Mouse (Mus musculus) intestine, postnatal 0 days (tissue): Measurements from ENCODE around the gene Zbtb34. TPM values are rescaled to one million over a fixed set of nuclear protein-coding genes. Genes with fewer than 3 reads are reported as not detected.
A peak's percentile ranks its signal among the peaks of the same experiment; 100 is the strongest.

ENCODE experiments used
- ATAC-seq: fragments of 200-750 bp; cut with Nextera tagmentation; 2 replicates; pipeline ENCODE4 v1.8.0; 2017; ENCODE audit warnings: mild to moderate bottlenecking, moderate TSS enrichment, moderate library complexity
- H3K27ac ChIP-seq: fragments of 300-500 bp; sonication (generic); 2 replicates; pipeline ENCODE4 v1.5.1; 2014; ENCODE audit warnings: mild to moderate bottlenecking, low read depth, low read length, moderate library complexity
- H3K27me3 ChIP-seq: fragments of 300-500 bp; sonication (generic); replicated peaks from 2 replicates; pipeline ENCODE4 v1.6.1; 2014; ENCODE audit warnings: low read length, mixed read lengths; ENCODE audit not compliant: control insufficient read depth, insufficient read depth
- H3K36me3 ChIP-seq: fragments of 300-500 bp; sonication (generic); 2 replicates; pipeline ENCODE4 v1.6.1; 2014; ENCODE audit warnings: mild to moderate bottlenecking, moderate library complexity; ENCODE audit not compliant: control insufficient read depth, insufficient read depth
- H3K4me1 ChIP-seq: fragments of 300-500 bp; sonication (generic); replicated peaks from 2 replicates; pipeline ENCODE4 v1.6.1; 2014; ENCODE audit warnings: antibody characterized with exemption, low read length, mixed read lengths; ENCODE audit not compliant: control insufficient read depth, insufficient read depth
- H3K4me2 ChIP-seq: fragments of 300-500 bp; sonication (generic); replicated peaks from 2 replicates; pipeline ENCODE4 v1.6.1; 2014; ENCODE audit warnings: low read depth, mild to moderate bottlenecking, moderate library complexity
- H3K4me3 ChIP-seq: fragments of 300-500 bp; sonication (generic); 2 replicates; pipeline ENCODE4 v1.5.1; 2014; ENCODE audit warnings: low read depth, low read length
- H3K9ac ChIP-seq: fragments of 300-500 bp; sonication (generic); 2 replicates; pipeline ENCODE4 v1.6.1; 2014; ENCODE audit warnings: mild to moderate bottlenecking, low read depth, low read length
- H3K9me3 ChIP-seq: fragments of 300-500 bp; sonication (generic); 2 replicates; pipeline ENCODE4 v1.6.1; 2016; ENCODE audit warnings: mixed run types; ENCODE audit not compliant: control insufficient read depth
- CTCF ChIP-seq: sonication (generic); IDR thresholded peaks from 2 replicates; pipeline ENCODE4 v1.5.1; 2016; ENCODE audit warnings: low read depth, mild to moderate bottlenecking, control low read depth, antibody characterized with exemption, moderate library complexity
- WGBS: fragments of 180-500 bp; shearing (Covaris S2); extraction: QIAGEN DNeasy Blood & Tissue Kit; methylation state at CpG from one replicate; pipeline ENCODE4 v1.1.7; 2014; 5-methylcytosine and 5-hydroxymethylcytosine counted together
- polyA plus RNA-seq: library from polyadenylated mRNA; unstranded; fragments of >200 nt; fragmentation: Nextera tagmentation; extraction: Ambion mirVana; gene quantifications from 2 replicates; pipeline ENCODE4 v1.2.1, GENCODE M21; 2015

Gene Zbtb34
- polyA plus RNA-seq, 1 experiment from 2014 or later, result 1.5 TPM

GRCm38 (mm10) chr2:33370777-33371647 is 60.1 kb downstream of the Zbtb34 start, which contains the start of gene Ralgps1:
TSS of gene Ralgps1 (minus strand) at chr2:33371486.
- no peak for TF ChIP-seq CTCF
- peak within 1 kb of the TSS; percentile 50 for H3K9ac ChIP-seq
- no peaks in the 10 kb centered on the region for H3K27me3 ChIP-seq
- WGBS, result under 1% methylated on average over 57 of the region's 74 CpGs
- peak within 1 kb of the TSS; percentile 93 for H3K27ac ChIP-seq
- ATAC-seq, result peak; percentile 93
- H3K36me3 ChIP-seq, result no peaks in the 10 kb centered on the region; the same call in 1 of the 2 replicates
- H3K4me2 ChIP-seq, result peak within 1 kb of the TSS; percentile 74
- H3K4me3 ChIP-seq, result peak within 1 kb of the TSS; percentile 58
- peaks cover 8% of the 10 kb centered on the region; the same call in 1 of the 2 replicates for H3K4me1 ChIP-seq
- no peaks in the 10 kb centered on the region for H3K9me3 ChIP-seq

GRCm38 (mm10) chr2:33370276-33370776 is 60.8 kb downstream of the Zbtb34 start:
- Histone ChIP-seq H3K9me3 (no peaks in the 10 kb centered on the region), H3K4me3 (peak overlapping the region; percentile 58), H3K4me1 (peaks cover 14% of the 10 kb centered on the region; the same call in 1 of the 2 replicates), H3K4me2 (peak overlapping the region; percentile 74), H3K27ac (peak overlapping the region; percentile 93), H3K27me3 (no peaks in the 10 kb centered on the region), H3K36me3 (no peaks in the 10 kb centered on the region; the same call in 1 of the 2 replicates), H3K9ac (0 out of 2 replicates have a peak overlapping the region, but pooled peaks have one; percentile 50)
- no peak for ATAC-seq
- TF ChIP-seq CTCF, result no peak
- WGBS, result 9% methylated on average over 15 of the region's 15 CpGs

- no peaks in the 10 kb centered on the region; the same call in 1 of the 2 replicates for H3K36me3 ChIP-seq
- H3K9me3 ChIP-seq, result no peaks in the 10 kb centered on the region
- H3K4me1 ChIP-seq, result peaks cover 17% of the 10 kb centered on the region; the same call in 1 of the 2 replicates
- 49% methylated on average over 3 of the region's 3 CpGs for WGBS
- H3K27me3 ChIP-seq, result no peaks in the 10 kb centered on the region
- H3K4me3 ChIP-seq, result no peak overlapping the region
- ATAC-seq, result no peak
- TF ChIP-seq CTCF, result no peak
- peak overlapping the region; percentile 41; the same call in 1 of the 2 replicates for H3K27ac ChIP-seq
- H3K4me2 ChIP-seq, result peak overlapping the region; percentile 74; the same call in 1 of the 2 replicates
- no peak overlapping the region for H3K9ac ChIP-seq
These were observed 61.7 kb downstream of the Zbtb34 start for GRCm38 (mm10) chr2:33369453-33369852.

GRCm38 (mm10) chr2:33368486-33368885 is 62.6 kb downstream of the Zbtb34 start:
- Histone ChIP-seq H3K4me2 (no peak overlapping the region), H3K9ac (no peak overlapping the region), H3K9me3 (no peaks in the 10 kb centered on the region), H3K36me3 (no peaks in the 10 kb centered on the region; the same call in none of the 2 replicates), H3K4me3 (no peak overlapping the region), H3K4me1 (peaks cover 17% of the 10 kb centered on the region; the same call in 1 of the 2 replicates), H3K27ac (no peak overlapping the region), H3K27me3 (no peaks in the 10 kb centered on the region)
- ATAC-seq, result no peak
- 90% methylated on average over 1 of the region's 1 CpGs for WGBS
- no peak for TF ChIP-seq CTCF

- Histone ChIP-seq H3K9ac (no peak overlapping the region), H3K9me3 (no peaks in the 10 kb centered on the region), H3K4me1 (peaks cover 17% of the 10 kb centered on the region; the same call in 1 of the 2 replicates), H3K4me2 (no peak overlapping the region), H3K27ac (peak overlapping the region; percentile 41), H3K4me3 (no peak overlapping the region), H3K36me3 (no peaks in the 10 kb centered on the region; the same call in none of the 2 replicates), H3K27me3 (no peaks in the 10 kb centered on the region)
- no peak for ATAC-seq
- 52% methylated on average over 9 of the region's 9 CpGs for WGBS
- no peak for TF ChIP-seq CTCF
These were observed 65.2 kb downstream of the Zbtb34 start for GRCm38 (mm10) chr2:33365703-33366471.

GRCm38 (mm10) chr2:33364656-33365055 is 66.5 kb downstream of the Zbtb34 start:
- 78% methylated on average over 4 of the region's 4 CpGs for WGBS
- H3K27me3 ChIP-seq, result no peaks in the 10 kb centered on the region
- H3K36me3 ChIP-seq, result no peaks in the 10 kb centered on the region; the same call in none of the 2 replicates
- no peak for ATAC-seq
- no peak for TF ChIP-seq CTCF
- no peak overlapping the region for H3K4me2 ChIP-seq
- no peak overlapping the region for H3K4me3 ChIP-seq
- H3K27ac ChIP-seq, result peak overlapping the region; percentile 41; the same call in 1 of the 2 replicates
- peaks cover 21% of the 10 kb centered on the region for H3K4me1 ChIP-seq
- no peak overlapping the region for H3K9ac ChIP-seq
- no peaks in the 10 kb centered on the region for H3K9me3 ChIP-seq
